ENCODE assay signal across 9 mouse cellular contexts in the genomic region with DNA sequence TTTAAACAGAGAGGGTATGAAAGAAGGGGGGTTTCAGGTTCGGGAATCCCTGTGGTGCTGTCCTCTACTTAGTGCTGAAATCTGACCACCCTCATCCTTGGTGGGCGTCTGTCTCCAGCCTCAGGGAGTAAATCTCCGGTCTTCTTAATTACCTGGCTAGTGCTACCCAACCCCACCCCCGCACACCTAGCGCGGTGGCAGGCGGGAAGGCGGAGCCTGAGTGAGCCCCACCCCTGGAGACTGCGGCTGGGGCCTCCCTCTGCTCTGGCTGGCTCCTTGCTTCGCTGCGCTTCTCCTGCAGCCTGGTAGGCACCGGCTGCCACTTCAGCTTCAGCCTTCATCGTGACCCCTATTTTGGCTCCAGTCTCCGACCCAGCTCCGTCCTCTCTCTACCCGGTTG. TPM values are rescaled to one million over a fixed set of nuclear protein-coding genes. Genes with fewer than 3 reads are reported as not detected.
DNase-seq lines count a peak whose midpoint lies in the region; ATAC-seq and TF ChIP-seq lines count a peak whose summit lies in the region.
"Had no signal": no experiment of that assay in that cellular context is flagged by ENCODE, and none has a peak within 500 bp of the region (broad histone marks: within the 10 kb centered on the region; RNA-seq: fewer than 3 reads in every experiment).

No protein-coding gene starts in this region.

- no peaks in the 10 kb centered on the region for H3K36me3 ChIP-seq in hindbrain, embryonic 12.5 days
- H3K36me3 ChIP-seq in lung, postnatal 0 days (ENCODE audit: insufficient read depth, low read length): no peaks in the 10 kb centered on the region

- H3K9me3 ChIP-seq in hindbrain, embryonic 12.5 days (replicated peaks): no peaks in the 10 kb centered on the region
- H3K9me3 ChIP-seq in lung, postnatal 0 days (ENCODE audit: low read length): no peaks in the 10 kb centered on the region

- TF ChIP-seq CTCF in lung, postnatal 0 days (IDR thresholded peaks at IDR 0.05): no peak

- H3K4me1 ChIP-seq in hindbrain, embryonic 12.5 days: peaks cover 18% of the 10 kb centered on the region
- H3K4me1 ChIP-seq in lung, postnatal 0 days (ENCODE audit: insufficient read depth, low read depth, low read length): peaks cover 3% of the 10 kb centered on the region; the same call in 1 of the 2 replicates

- H3K9ac ChIP-seq in hindbrain, embryonic 12.5 days: peak overlapping the region; percentile 59; the same call in 1 of the 2 replicates
- H3K9ac ChIP-seq in lung, postnatal 0 days (replicated peaks; ENCODE audit: low read depth): no peak overlapping the region

- TF ChIP-seq EP300 in lung, postnatal 0 days (IDR thresholded peaks at IDR 0.05): no peak

- peak overlapping the region; percentile 34 for H3K4me3 ChIP-seq in hindbrain, embryonic 12.5 days
- H3K4me3 ChIP-seq in lung, postnatal 0 days (ENCODE audit: low read depth, low read length): peak overlapping the region; percentile 19; the same call in 1 of the 2 replicates

- ATAC-seq in hindbrain, embryonic 12.5 days (ENCODE audit: low FRiP score): peak; percentile 53; the same call in 1 of the 2 replicates
- peak; percentile 46 for ATAC-seq in lung, postnatal 0 days

- peak; percentile 48 for DNase-seq in 416B (ENCODE audit: low read depth)
- DNase-seq in adrenal gland, adult 18-20 months (ENCODE audit: low spot score in 2 of 2): peak; percentile 31 to 33
- DNase-seq in embryo, embryonic 9.5 days (ENCODE audit: extremely low spot score): peak; percentile 57
- DNase-seq in layer of hippocampus, postnatal 14 days (ENCODE audit: low spot score in 2 of 2): peak; percentile 79 to 80
- peak; percentile 66 for DNase-seq in lung, postnatal 0 days (ENCODE audit: low spot score)
- peak; percentile 73 for DNase-seq in retina, adult 2 months (ENCODE audit: low read depth, low spot score)
- DNase-seq in urinary bladder, postnatal 25 days (ENCODE audit: low spot score): peak; percentile 63

- H3K27ac ChIP-seq in hindbrain, embryonic 12.5 days: no peak overlapping the region
- no peak overlapping the region for H3K27ac ChIP-seq in lung, postnatal 0 days (ENCODE audit: low read length)

- WGBS in hindbrain, embryonic 12.5 days: under 1% methylated on average over 16 of the region's 16 CpGs
- 2% methylated on average over 16 of the region's 16 CpGs for WGBS in lung, postnatal 0 days

- peaks cover 28% of the 10 kb centered on the region for H3K27me3 ChIP-seq in hindbrain, embryonic 12.5 days
- peaks cover 11% of the 10 kb centered on the region; the same call in 1 of the 2 replicates for H3K27me3 ChIP-seq in lung, postnatal 0 days (replicated peaks; ENCODE audit: insufficient read depth, low read length)

- H3K4me2 ChIP-seq in hindbrain, embryonic 12.5 days (replicated peaks): peak overlapping the region; percentile 53
- H3K4me2 ChIP-seq in lung, postnatal 0 days (replicated peaks; ENCODE audit: low read depth, low read length): peak overlapping the region; percentile 43

RNA-seq across cellular contexts. Expression of a gene that starts 0.9 kb away (rescaled TPM):
- total RNA-seq in adrenal gland, adult 18-20 months (2021): 10 to 100 TPM in 1 of 2 experiments, 1 to 10 TPM in 1; 6.9 to 12.0 TPM
- polyA plus RNA-seq in hindbrain, embryonic 12.5 days (2016; fragmentation: Nextera tagmentation; extraction: Ambion mirVana): 15.4 and 19.5 TPM in 2 replicates
- 100 to 1,000 TPM; 333 to 351 TPM for total RNA-seq in layer of hippocampus, postnatal 14 days (2021)
- polyA plus RNA-seq in lung, postnatal 0 days (2015; fragmentation: Nextera tagmentation; extraction: Ambion mirVana): 35.1 and 37.3 TPM in 2 replicates

RNA-seq across cellular contexts. Expression of a gene that starts 3.2 kb away (rescaled TPM):
- total RNA-seq in adrenal gland, adult 18-20 months (2021): 10 to 100 TPM; 49.3 to 80.6 TPM
- 15.4 and 15.6 TPM in 2 replicates for polyA plus RNA-seq in hindbrain, embryonic 12.5 days (2016; fragmentation: Nextera tagmentation; extraction: Ambion mirVana)
- 10 to 100 TPM; 69.1 to 74.4 TPM for total RNA-seq in layer of hippocampus, postnatal 14 days (2021)
- polyA plus RNA-seq in lung, postnatal 0 days (2015; fragmentation: Nextera tagmentation; extraction: Ambion mirVana): 9.7 and 11.1 TPM in 2 replicates

RNA-seq across cellular contexts. Expression of a gene that starts 28.6 kb away (rescaled TPM):
- total RNA-seq in adrenal gland, adult 18-20 months (2021): under 1 TPM; 0.03 to 0.22 TPM
- not detected in 2 replicates for polyA plus RNA-seq in hindbrain, embryonic 12.5 days (2016; fragmentation: Nextera tagmentation; extraction: Ambion mirVana)
- total RNA-seq in layer of hippocampus, postnatal 14 days (2021): under 1 TPM; 0.09 to 0.31 TPM
- polyA plus RNA-seq in lung, postnatal 0 days (2015; fragmentation: Nextera tagmentation; extraction: Ambion mirVana): not detected in 2 replicates
- total RNA-seq: adrenal gland, postnatal 4 days had no signal

RNA-seq across cellular contexts. Expression of a gene that starts 55.2 kb away (rescaled TPM):
- 100 to 1,000 TPM; 355 to 437 TPM for total RNA-seq in adrenal gland, adult 18-20 months (2021)
- polyA plus RNA-seq in hindbrain, embryonic 12.5 days (2016; fragmentation: Nextera tagmentation; extraction: Ambion mirVana): 547 and 563 TPM in 2 replicates
- total RNA-seq in layer of hippocampus, postnatal 14 days (2021): 100 to 1,000 TPM; 194 to 224 TPM
- 371 and 415 TPM in 2 replicates for polyA plus RNA-seq in lung, postnatal 0 days (2015; fragmentation: Nextera tagmentation; extraction: Ambion mirVana)

RNA-seq across cellular contexts. Expression of a gene that starts 55.2 kb away (rescaled TPM):
- total RNA-seq in adrenal gland, adult 18-20 months (2021): 1 to 10 TPM; 2.2 to 2.6 TPM
- 3.2 and 4.1 TPM in 2 replicates for polyA plus RNA-seq in hindbrain, embryonic 12.5 days (2016; fragmentation: Nextera tagmentation; extraction: Ambion mirVana)
- 1 to 10 TPM; 4.1 to 4.6 TPM for total RNA-seq in layer of hippocampus, postnatal 14 days (2021)
- 1.7 and 1.8 TPM in 2 replicates for polyA plus RNA-seq in lung, postnatal 0 days (2015; fragmentation: Nextera tagmentation; extraction: Ambion mirVana)

Comparison
In these comparisons a context has a peak if more than half of its experiments do, and no peak if none do; other contexts are left out.
1. RNA of a gene that starts 0.9 kb away (total RNA-seq): 333 to 351 TPM in layer of hippocampus, postnatal 14 days; 6.9 to 12.0 TPM in adrenal gland, adult 18-20 months; every median in the first group is over 10 times any median in the second.
2. Peak in every context shown above with its lines, with median percentiles within 50 percentile points of each other: DNase-seq.